Mouse (Mus musculus) naive thymus-derived CD4-positive, alpha-beta T cell, adult 2 months (primary cell): ENCODE data around the gene Gm3164.
"Not testable (repeated sequence)": the region's sequence is repeated elsewhere in the genome, so short reads cannot be mapped to it uniquely, and the experiment has no call there.

Experiments
- DNase-seq: peaks from one replicate; pipeline ENCODE4 v3.0.0-alpha.2; 2011; ENCODE audit warnings: low read depth

Gene Gm3164

DNA sequence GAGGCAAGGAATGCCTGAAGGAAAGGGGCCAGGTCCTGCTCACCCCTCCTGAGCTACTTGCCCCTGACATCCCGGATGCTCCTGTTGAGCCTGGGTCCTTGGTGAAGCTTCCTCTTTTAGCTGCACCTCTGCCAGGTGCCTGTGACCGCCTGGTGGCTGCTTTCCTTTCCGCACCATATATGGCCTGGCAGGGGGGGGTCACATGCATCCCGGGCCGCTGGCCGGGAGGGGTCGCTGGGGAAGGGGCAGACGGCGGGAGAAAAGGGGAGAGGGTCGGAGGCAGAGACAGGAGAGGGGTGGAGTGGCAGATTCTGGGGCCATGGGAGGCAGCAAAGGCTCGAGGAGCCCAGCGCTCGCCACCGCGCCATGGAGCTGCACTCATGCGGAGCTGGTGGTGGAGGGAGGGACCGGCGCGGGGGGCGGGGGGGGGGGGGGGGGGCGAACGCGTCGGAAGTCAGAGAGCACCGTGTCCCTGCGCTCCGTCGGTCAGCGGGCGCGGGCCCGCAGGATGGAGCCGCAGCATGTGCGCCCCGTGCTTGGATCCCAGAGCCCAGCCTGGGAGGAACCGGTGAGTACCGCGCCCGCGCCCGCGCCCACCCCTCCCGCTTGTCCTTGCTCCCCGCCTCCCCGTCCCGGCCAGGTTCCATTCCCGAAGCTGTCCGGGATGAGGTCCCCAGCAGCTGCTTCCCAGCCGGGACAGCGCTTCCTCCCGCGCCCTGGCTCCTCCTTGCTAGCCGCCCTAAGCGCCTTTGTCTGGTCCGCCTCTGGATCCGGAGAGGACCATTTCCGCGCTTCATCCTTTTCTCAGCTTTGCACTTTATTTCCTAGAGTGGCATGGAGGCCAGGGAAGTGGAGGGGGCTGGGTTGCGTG lies at the start of gene Gm3164:
TSS of gene Gm3164 (plus strand) at position 484 of the 871 bp plus-strand sequence.
- DNase-seq = not testable (repeated sequence)

DNA sequence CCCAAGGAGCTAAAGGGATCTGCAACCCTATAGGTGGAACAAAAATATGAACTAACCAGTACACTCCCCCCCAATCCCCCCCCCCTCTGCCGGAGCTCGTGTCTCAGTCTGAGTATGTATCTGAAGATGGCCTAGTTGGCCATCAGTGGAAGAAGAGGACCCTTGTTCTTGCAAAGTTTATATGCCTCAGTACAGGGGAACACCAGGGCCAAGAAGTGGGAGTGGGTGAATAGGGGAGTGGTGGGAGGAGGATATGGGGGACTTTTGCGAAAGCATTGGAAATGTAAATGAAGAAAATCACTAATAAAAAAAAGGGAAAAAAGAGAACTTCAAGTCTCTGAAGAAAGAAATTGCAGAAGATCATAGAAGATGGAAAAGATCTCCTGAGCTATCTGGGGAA lies 46.3 kb upstream of the Gm3164 start:
- DNase-seq = not testable (repeated sequence)

DNA sequence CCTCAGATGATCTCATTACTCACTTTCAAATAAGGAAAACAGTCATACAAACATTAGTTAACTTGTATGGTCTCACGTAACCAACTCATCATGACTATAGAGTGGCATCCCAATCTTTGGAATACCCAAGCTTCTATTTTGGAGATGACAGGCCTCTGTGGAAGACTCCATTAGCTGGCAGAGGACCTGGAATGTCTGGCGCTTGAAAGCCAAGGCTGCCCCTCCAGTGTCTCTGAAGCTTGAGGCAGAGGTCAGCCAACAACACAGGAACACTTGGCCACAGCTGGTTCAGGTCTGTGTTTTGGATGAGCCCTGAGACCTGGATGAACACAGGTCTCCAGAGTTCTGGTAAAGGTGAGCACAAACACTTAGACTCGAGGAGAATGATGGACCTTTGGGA lies 45.6 kb upstream of the Gm3164 start:
- DNase-seq = not testable (repeated sequence)

DNA sequence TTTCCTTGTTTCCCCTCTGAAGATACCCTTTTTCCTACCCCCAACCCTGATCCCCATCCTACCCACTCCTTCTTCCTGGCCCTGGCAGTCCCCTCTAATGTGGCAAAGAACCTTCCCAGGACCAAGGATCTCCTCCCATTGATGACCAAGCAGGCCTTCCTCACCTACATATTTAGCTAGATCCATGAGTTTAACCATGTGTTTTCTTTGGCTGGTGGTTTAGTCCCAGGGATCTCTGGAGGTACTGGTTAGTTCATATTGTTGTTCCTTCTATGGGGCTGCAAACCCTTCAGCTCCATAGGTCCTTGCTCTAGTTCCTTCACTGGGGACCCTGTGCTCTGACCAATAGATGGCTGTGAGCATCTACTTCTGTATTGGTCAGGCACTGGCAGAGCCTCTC lies 37.4 kb upstream of the Gm3164 start:
- not testable (repeated sequence) for DNase-seq

- DNase-seq = not testable (repeated sequence)
Observed at GRCm38 (mm10) chr14:4385606-4386005, 29.6 kb upstream of the Gm3164 start.

DNA sequence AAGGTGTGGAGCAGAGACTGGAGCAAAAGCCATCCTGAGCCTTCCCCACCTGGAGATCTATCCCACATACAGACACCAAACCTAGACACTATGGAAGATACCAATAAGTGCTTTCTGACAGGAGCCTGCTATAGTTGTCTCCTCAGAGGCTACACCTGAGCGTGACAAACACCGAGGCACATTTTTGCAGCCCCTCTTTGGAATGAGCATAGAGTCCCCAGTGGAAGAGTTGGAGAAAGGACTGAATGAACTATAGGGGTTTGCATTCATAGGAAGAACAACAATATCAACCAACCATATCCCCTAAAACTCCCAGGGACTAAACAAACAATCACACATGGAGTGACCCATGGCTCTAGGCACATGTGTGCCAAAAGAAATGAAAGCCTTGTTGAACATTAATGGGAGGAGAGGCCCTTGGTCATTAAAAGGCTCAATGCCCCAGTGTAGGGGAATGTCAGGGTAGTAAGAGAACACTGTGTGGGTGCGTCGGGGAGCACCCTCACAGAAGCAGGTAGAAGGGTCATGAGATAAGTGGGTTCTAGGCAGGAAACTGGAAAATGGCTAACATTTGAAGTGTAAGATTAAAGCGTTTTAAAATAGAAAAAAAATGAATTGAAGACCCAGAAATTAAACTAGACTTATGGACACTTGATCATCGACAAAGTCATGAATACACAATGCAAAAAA lies 22.3 kb upstream of the Gm3164 start:
- DNase-seq = not testable (repeated sequence)

DNA sequence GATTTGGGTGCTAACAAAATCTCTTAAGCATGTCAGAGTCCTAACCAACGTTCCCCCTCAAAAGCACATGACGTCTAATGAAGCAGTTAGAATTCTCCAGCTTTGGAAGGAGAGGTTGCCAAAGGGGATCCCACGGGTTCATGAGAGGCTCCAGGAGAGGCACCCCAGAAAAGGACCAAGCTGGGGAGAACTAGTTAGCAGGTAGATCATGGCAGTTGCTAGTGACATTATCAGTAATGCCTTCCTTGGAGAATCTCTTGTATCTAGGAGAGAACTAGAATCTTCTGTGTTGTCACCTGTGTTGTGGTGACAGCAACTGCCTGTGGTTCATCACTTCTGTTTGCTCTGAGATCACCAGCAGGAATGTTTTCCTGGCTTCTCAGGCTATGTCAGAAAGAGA lies 18.0 kb upstream of the Gm3164 start, which contains the start of gene Gm3159:
TSS of gene Gm3159 (plus strand) at position 301 of the 400 bp plus-strand sequence.
- not testable (repeated sequence) for DNase-seq

DNA sequence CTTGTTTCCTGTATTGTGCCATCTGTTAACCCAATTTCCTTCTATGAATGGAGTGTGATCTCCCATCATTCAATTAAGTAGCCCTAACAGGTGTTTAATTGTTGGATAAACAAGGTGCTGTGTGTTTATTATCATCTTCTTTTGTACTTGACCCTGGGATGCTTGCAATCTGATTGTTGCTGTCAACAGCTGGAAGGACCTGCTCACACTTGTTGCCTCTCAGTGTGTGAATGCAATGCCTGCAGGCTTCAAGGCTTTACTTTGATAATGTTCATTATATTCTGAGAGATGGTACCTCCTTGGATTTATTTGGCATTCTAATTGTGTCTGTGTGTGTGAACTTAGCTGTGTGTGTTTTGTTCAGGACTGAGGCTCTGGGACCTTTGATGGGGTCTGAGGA lies 16.6 kb upstream of the Gm3164 start:
- DNase-seq = not testable (repeated sequence)

- not testable (repeated sequence) for DNase-seq
Observed at GRCm38 (mm10) chr14:4400115-4400789, 15.0 kb upstream of the Gm3164 start.

GRCm38 (mm10) chr14:4401245-4401644 lies 14.0 kb upstream of the Gm3164 start:
- not testable (repeated sequence) for DNase-seq

GRCm38 (mm10) chr14:4403840-4404239 lies 11.4 kb upstream of the Gm3164 start:
- not testable (repeated sequence) for DNase-seq

GRCm38 (mm10) chr14:4409939-4410338 lies 5.3 kb upstream of the Gm3164 start:
- not testable (repeated sequence) for DNase-seq

DNA sequence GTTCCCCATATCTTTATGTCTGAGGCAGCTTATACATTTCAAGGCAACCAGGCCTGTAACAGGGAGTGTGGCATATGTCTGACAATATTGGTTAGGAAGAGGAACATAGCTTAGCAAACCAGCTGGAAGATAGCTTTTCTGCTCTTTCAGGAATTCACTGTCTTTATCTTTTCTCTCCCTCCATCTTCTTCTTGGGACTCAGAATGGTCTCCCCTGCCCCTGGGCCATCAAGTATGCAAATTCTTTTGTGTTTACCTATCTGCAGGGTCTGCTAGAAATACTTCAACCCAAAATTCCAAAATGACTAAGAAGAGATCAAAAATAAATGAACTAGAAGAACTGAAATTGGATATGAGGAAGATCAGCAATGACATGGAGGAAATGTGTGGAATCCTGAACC lies 15.4 kb downstream of the Gm3164 start, which contains the start of gene Gm3173:
TSS of gene Gm3173 (plus strand) at position 301 of the 400 bp plus-strand sequence.
- not testable (repeated sequence) for DNase-seq

- not testable (repeated sequence) for DNase-seq
Observed at GRCm38 (mm10) chr14:4481445-4481844, 66.2 kb downstream of the Gm3164 start, which contains the start of gene Gm3182. Gm3182 (plus strand) TSS chr14:4481745.
